Mouse (Mus musculus) kidney, embryonic 14.5 days (tissue): ENCODE results near the gene Phf12. TPM values are rescaled to one million over a fixed set of nuclear protein-coding genes. Genes with fewer than 3 reads are reported as not detected.

ENCODE experiments used
- ATAC-seq: fragments of 200-750 bp; cut with Nextera tagmentation; 2 replicates; pipeline ENCODE4 v1.8.0; 2017; ENCODE audit warnings: moderate number of reproducible peaks, mild to moderate bottlenecking, moderate TSS enrichment, moderate library complexity; ENCODE audit not compliant: low FRiP score, low TSS enrichment
- H3K27ac ChIP-seq: fragments of 300-500 bp; sonication (generic); 2 replicates; pipeline ENCODE4 v1.5.1; 2014; ENCODE audit warnings: low read depth, mild to moderate bottlenecking, low read length, moderate library complexity, mixed read lengths
- H3K27me3 ChIP-seq: fragments of 300-500 bp; sonication (generic); 2 replicates; pipeline ENCODE4 v1.6.1; 2014; ENCODE audit warnings: mild to moderate bottlenecking, low read length; ENCODE audit not compliant: control insufficient read depth, insufficient read depth
- H3K36me3 ChIP-seq: fragments of 300-500 bp; sonication (generic); 2 replicates; pipeline ENCODE4 v1.6.1; 2014; ENCODE audit warnings: low read length, mixed read lengths; ENCODE audit not compliant: control insufficient read depth, insufficient read depth
- H3K4me1 ChIP-seq: fragments of 300-500 bp; sonication (generic); 2 replicates; pipeline ENCODE4 v1.6.1; 2014; ENCODE audit warnings: low read length, mixed read lengths; ENCODE audit not compliant: control insufficient read depth, insufficient read depth
- H3K4me2 ChIP-seq: fragments of 300-500 bp; sonication (generic); replicated peaks from 2 replicates; pipeline ENCODE4 v1.6.1; 2014; ENCODE audit warnings: low read depth, mild to moderate bottlenecking, low read length
- H3K4me3 ChIP-seq: fragments of 300-500 bp; sonication (generic); 2 replicates; pipeline ENCODE4 v1.5.1; 2014; ENCODE audit warnings: mild to moderate bottlenecking, low read length
- H3K9ac ChIP-seq: fragments of 300-500 bp; sonication (generic); 2 replicates; pipeline ENCODE4 v1.6.1; 2014; ENCODE audit warnings: low read depth, mild to moderate bottlenecking, low read length, moderate library complexity
- H3K9me3 ChIP-seq: fragments of 300-500 bp; sonication (generic); 2 replicates; pipeline ENCODE4 v1.6.1; 2016; ENCODE audit warnings: low read length; ENCODE audit not compliant: control insufficient read depth
- WGBS: fragments of 180-500 bp; shearing (Covaris S2); extraction: QIAGEN DNeasy Blood & Tissue Kit; methylation state at CpG from one replicate; pipeline ENCODE4 v1.1.7; 2014; 5-methylcytosine and 5-hydroxymethylcytosine counted together
- microRNA counts: library from miRNA; unstranded; fragments of <30 nt; microRNA quantifications from one replicate; lab custom pipeline; 2017
- microRNA-seq: library from miRNA; unstranded; fragments of <30 nt; microRNA quantifications from one replicate; pipeline ENCODE4, GENCODE M21; 2016
- polyA plus RNA-seq: library from polyadenylated mRNA; unstranded; fragments of >200 nt; fragmentation: Nextera tagmentation; extraction: Ambion mirVana; gene quantifications from 2 replicates; pipeline ENCODE4 v1.2.1, GENCODE M21; 2014

The Phf12 gene
- polyA plus RNA-seq, 1 experiment from 2014 or later: 22.6 TPM

DNA sequence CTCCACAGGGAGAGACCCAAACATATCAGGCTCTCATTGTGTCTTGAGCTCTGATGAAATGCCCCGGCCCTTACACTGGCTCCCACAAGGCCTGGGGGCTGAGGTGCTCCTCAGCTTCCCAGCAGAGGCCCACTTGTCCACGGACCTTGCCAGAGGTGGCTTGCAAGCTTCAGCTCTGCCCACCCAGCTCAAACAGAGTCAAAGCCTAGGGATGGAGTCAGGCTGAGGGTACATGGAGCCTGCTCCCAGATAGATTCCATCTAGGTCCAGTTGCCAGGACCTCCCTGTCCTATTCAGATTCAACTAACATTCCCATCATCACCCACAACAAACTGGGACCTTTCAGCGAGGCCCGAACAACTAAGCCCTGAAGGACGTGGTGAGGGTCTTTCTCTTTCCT is 89.4 kb downstream of the Phf12 start:
- peaks cover 51% of the 10 kb centered on the region for H3K36me3 ChIP-seq
- H3K4me1 ChIP-seq: no peaks in the 10 kb centered on the region
- no peaks in the 10 kb centered on the region for H3K9me3 ChIP-seq
- no peaks in the 10 kb centered on the region for H3K27me3 ChIP-seq
- no peak overlapping the region for H3K27ac ChIP-seq
- H3K4me2 ChIP-seq: no peak overlapping the region
- no peak for ATAC-seq
- H3K9ac ChIP-seq: no peak overlapping the region
- WGBS: 84% methylated on average over 5 of the region's 5 CpGs
- no peak overlapping the region for H3K4me3 ChIP-seq

DNA sequence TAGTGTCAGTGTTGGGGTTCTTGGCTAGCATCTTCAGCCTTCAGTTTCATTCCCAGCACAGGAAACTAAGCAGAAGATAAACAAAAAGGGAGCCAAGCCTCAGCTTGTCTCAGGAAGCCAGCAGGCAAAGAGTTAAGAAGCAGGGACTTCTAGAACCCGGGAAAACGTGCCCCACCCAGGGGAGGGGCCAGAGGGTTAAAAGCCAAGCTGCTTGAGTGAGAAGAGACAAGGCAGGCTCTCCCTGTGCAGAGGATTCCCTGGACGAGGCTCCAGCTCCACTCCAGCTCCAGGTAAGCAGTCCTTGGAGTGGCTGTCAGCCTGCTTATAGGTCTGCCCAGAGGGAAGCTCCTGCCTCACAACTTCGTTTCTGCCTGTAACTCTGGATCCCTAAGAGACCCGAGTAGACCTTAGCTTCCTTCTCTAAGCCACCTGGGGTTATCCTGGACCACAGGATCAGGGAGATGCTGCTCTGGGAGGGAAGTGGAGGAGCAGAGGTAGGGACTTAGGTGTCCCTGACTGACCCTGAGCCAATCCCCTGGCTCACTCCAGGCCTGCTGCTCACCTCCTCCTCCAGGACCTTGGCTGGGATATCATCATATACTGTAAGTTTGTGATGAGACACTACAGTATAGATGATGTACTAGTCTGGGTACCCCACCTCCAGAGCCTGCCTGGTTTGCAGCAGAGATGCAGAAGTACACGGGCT is 90.0 kb downstream of the Phf12 start:
- Histone ChIP-seq H3K36me3 (peaks cover 52% of the 10 kb centered on the region), H3K27me3 (no peaks in the 10 kb centered on the region), H3K9me3 (no peaks in the 10 kb centered on the region), H3K27ac (no peak overlapping the region), H3K4me1 (no peaks in the 10 kb centered on the region), H3K4me2 (no peak overlapping the region), H3K9ac (no peak overlapping the region), H3K4me3 (no peak overlapping the region)
- 32% methylated on average over 6 of the region's 6 CpGs for WGBS
- no peak for ATAC-seq

DNA sequence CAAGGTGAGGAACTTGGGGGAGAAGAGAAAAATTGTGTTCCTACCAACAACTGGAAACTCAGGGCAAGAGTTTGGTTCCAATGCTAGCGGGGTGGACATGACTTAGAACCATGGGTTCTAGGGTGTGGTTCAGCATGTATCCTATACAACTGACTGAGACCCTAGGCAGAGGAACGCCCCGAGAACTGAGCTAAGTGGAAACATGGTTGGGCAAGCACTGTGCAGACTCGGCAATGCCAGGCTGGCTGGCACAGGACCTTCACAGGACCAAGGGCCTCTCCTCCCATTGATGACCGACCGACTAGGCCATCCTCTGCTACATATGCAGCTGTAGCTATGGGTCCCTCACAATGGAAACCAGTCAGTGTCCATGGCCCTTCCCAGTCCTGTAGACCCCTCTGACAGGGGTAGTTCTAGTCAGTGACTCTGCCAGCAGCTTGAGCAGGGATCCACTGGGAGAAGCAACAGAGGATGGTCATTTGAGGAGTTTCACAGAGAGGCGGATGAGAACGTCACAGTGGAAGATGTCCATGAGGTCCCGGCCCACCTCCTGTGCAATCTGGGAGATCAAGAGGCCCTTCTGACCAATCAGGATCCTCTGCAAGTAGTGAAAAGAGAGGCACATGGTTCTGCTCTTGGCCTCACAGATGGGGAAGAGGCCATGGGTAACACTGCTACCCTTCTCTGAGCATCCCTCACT is 91.2 kb downstream of the Phf12 start:
- Histone ChIP-seq H3K4me3 (no peak overlapping the region), H3K4me1 (no peaks in the 10 kb centered on the region), H3K9me3 (no peaks in the 10 kb centered on the region), H3K27me3 (no peaks in the 10 kb centered on the region), H3K36me3 (peaks cover 57% of the 10 kb centered on the region), H3K4me2 (no peak overlapping the region), H3K9ac (no peak overlapping the region), H3K27ac (no peak overlapping the region)
- WGBS: 97% methylated on average over 9 of the region's 9 CpGs
- ATAC-seq: no peak

DNA sequence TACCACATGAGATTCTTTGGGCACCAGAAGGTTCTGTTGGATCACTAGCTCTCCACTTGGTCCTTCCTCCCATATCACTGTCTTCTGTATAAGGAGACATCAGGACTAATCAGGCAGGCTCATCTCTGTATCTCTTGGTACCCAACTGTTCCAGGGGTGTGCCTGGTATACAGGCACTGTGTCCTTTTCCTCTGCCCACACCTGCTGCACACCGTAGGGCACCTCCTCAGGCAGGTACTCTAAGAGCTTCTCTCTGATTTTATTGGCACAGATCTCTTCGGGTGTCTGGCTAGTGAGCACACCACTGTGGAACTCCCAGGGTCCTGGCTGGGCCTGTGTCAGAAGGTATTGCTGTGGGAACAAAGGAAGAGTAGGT is 91.7 kb downstream of the Phf12 start:
- Histone ChIP-seq H3K36me3 (peaks cover 57% of the 10 kb centered on the region), H3K27me3 (no peaks in the 10 kb centered on the region), H3K4me1 (peaks cover 4% of the 10 kb centered on the region; the same call in 1 of the 2 replicates), H3K27ac (no peak overlapping the region), H3K4me2 (no peak overlapping the region), H3K4me3 (no peak overlapping the region), H3K9me3 (no peaks in the 10 kb centered on the region), H3K9ac (no peak overlapping the region)
- no peak for ATAC-seq
- WGBS: 95% methylated on average over 2 of the region's 2 CpGs

DNA sequence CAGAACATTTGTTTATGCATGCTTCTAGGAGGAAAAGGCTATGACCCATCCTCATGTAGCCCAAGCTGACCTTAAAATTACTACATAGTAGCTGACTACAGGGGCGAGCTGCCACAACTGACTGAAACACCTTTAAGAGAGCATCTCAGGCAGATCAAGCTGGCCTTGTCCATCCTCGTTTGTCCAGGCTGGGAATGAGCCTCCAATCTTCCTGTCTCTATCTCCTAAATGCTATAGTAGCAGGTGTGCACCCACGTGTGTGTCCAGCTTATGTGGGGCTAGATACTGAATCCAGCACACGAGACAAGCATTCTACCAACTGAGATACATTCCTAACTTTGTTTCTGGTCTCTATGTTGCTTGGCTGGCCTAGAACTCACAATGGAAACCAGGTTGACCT is 92.1 kb downstream of the Phf12 start:
- Histone ChIP-seq H3K27ac (no peak overlapping the region), H3K9me3 (no peaks in the 10 kb centered on the region), H3K27me3 (no peaks in the 10 kb centered on the region), H3K36me3 (peaks cover 57% of the 10 kb centered on the region), H3K4me3 (no peak overlapping the region), H3K9ac (no peak overlapping the region), H3K4me2 (no peak overlapping the region), H3K4me1 (peaks cover 8% of the 10 kb centered on the region; the same call in 1 of the 2 replicates)
- no peak for ATAC-seq
- WGBS: 84% methylated on average over 4 of the region's 4 CpGs

MicroRNA genes within 50 kb of the gene (microRNA counts, 519-probe panel; counts per million panel counts)
- microRNA mmu-miR-144 (lab: Ali Mortazavi, UCI): 5,324 counts per million, percentile 48 among the panel's probes with 10 or more counts
- microRNA mmu-miR-451 (lab: Ali Mortazavi, UCI): 5,454 counts per million, percentile 51 among the panel's probes with 10 or more counts

Small RNAs within 50 kb of the gene (microRNA-seq; reads per million reads assigned to microRNA genes)
- 42.5 reads per million, percentile 45 among the genes with 10 or more reads in this experiment for gene Mir144
- gene Mir451a: not detected
- gene Mir451b: not detected

Other genes with a start within 250 kb of the Phf12 start
- 19.1 and 21.1 TPM in 2 replicates for gene Myo18a, start 219.5 kb upstream of the Phf12 start, polyA plus RNA-seq
- gene Gm10277, start 195.0 kb upstream of the Phf12 start, polyA plus RNA-seq: 0.92 and 1.4 TPM in 2 replicates
- 3.2 and 6.2 TPM in 2 replicates for gene Pipox, start 88.7 kb upstream of the Phf12 start, polyA plus RNA-seq
- not detected in 2 replicates for gene Sez6, start 52.0 kb upstream of the Phf12 start, polyA plus RNA-seq
- gene Dhrs13, start 49.5 kb downstream of the Phf12 start, polyA plus RNA-seq: 20.3 and 20.4 TPM in 2 replicates
- 25.6 and 45.7 TPM in 2 replicates for gene Flot2, start 55.2 kb downstream of the Phf12 start, polyA plus RNA-seq
- 35.2 and 40.1 TPM in 2 replicates for gene Eral1, start 97.6 kb downstream of the Phf12 start, polyA plus RNA-seq
- gene Fam222b, start 111.9 kb downstream of the Phf12 start, polyA plus RNA-seq: 15.3 and 16.9 TPM in 2 replicates
- gene Traf4, start 182.8 kb downstream of the Phf12 start, polyA plus RNA-seq: 68.2 and 111 TPM in 2 replicates
- gene Nek8, start 193.9 kb downstream of the Phf12 start, polyA plus RNA-seq: 15.8 and 20.6 TPM in 2 replicates
- gene Tlcd1, start 194.0 kb downstream of the Phf12 start, polyA plus RNA-seq: 23.1 and 28.1 TPM in 2 replicates
- gene Rpl23a, start 200.8 kb downstream of the Phf12 start, polyA plus RNA-seq: 1,650 and 2,291 TPM in 2 replicates
- gene Rab34, start 205.7 kb downstream of the Phf12 start, polyA plus RNA-seq: 128 and 156 TPM in 2 replicates
- 3.4 and 4.1 TPM in 2 replicates for gene Proca1, start 210.6 kb downstream of the Phf12 start, polyA plus RNA-seq